Mouse (Mus musculus): ENCODE measurements around the gene Fam227a.

DNA sequence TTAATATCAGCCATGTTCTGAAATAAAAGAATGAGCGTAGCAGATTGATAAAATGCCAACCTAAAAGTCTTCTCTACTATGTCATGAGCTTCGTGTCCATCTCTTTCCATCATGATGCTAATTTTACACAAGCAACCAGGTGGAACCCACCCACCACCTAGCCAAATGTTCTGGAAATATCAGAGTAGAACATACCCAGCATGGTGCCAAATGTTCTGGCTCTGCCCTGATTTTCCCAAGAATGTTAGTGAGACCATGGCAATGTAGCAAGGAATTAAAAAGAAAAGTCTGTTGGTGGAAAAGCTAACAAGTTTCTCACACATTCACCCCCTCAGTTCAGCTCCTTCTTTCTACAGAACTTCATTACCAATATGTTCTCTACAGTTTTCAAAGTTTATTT is 58.6 kb downstream of the Fam227a start:
- TF ChIP-seq POLR2A (IDR thresholded peaks at IDR 0.05; ENCODE audit: insufficient read depth, low read depth, low read length) (no peak), CTCF (IDR thresholded peaks at IDR 0.05) (no peak)
